Mouse (Mus musculus): Measurements from ENCODE around the gene Lyz2.
"Not testable (repeated sequence)": the region's sequence is repeated elsewhere in the genome, so short reads cannot be mapped to it uniquely, and the experiment has no call there.

Lyz2 gene

DNA sequence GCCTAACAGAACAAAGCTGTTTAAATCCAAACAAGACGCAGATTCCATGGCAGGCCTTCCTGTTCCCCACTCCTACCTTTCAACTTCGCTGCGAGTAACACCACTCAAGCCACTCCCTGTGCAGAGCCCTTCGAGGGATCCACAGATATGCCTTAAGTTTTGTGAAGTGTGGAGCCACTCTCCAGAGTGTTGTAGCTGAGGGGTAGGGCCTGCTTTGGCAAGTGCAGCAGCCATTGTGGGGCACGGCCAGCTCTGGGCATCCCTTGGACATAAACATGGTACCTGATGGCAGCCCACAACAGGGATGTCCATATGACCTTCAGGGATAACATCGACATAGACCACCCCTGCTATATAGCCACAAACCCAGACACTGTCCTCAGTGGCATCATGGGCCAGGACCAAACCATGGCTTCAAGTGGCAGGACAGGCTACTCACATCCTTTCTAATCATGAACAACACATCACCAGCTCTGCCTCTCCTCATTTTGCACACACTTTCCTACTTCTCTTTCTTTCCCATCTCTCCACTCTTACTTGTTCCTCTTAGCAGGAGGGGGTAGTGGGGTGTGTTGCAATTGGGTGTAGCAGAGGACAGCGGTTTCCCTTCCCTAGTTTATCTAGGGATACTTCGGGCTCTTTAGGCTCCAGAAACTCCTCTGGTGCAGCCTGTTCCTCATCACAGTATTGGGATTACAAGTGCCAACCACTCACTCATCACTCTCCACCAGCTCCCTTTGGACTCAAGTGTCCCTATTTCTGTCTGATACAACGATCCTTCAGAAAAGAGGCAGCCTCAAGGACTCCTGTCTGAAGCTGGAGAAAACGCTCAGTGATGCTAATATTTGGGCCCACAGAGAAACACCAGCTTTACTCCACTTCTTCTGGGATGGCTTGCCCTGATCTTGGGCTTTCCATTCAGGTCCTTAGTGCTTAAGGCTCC, 2.7 kb upstream of the Lyz2 start:
- no peak for DNase-seq (ENCODE audit: low read depth, low spot score)

DNA sequence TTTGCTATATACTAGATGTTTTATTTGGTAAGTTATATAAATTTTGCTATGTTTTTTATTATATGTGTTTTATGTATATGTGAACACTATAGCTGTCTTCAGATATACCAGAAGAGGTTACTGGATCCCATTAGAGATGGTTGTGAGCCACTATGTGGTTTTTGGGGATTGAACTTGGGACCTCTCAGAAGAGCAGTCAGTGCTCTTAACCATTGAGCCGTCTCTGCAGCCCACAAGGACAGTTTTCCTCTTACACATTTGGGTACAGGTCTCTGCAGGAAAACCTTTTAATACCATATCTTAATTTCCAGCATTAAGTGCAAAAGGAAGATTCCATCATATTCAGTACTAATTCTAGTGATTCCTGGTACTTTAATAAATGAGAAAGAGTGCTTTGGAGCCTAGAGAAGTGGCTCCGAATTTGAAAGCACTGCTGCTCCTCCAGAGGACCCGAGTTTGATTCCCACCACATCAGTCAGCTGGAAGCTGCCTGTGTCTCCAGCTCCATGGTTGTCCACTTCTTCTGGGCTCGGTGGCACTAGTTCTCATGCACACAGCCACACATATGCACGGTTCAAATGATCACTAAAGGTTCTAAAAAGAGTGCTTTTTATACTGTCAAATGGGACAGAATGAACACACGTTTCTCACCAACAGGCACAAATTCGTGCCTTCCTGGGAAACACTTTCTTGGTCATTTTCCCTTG, 1.9 kb upstream of the Lyz2 start:
- DNase-seq (ENCODE audit: low read depth, low spot score) = no peak

GRCm38 (mm10) chr10:117283196-117283595, 1.1 kb upstream of the Lyz2 start:
- DNase-seq (ENCODE audit: low read depth, low spot score) = not testable (repeated sequence)

- DNase-seq (ENCODE audit: low read depth, low spot score) = no peak
Measured at GRCm38 (mm10) chr10:117282551-117282950, 430 bp upstream of the Lyz2 start.

GRCm38 (mm10) chr10:117281381-117281920, 670 bp downstream of the Lyz2 start:
- DNase-seq (ENCODE audit: low read depth, low spot score) = no peak

GRCm38 (mm10) chr10:117280000-117280399, 2.1 kb downstream of the Lyz2 start:
- DNase-seq (ENCODE audit: low read depth, low spot score) = no peak

DNA sequence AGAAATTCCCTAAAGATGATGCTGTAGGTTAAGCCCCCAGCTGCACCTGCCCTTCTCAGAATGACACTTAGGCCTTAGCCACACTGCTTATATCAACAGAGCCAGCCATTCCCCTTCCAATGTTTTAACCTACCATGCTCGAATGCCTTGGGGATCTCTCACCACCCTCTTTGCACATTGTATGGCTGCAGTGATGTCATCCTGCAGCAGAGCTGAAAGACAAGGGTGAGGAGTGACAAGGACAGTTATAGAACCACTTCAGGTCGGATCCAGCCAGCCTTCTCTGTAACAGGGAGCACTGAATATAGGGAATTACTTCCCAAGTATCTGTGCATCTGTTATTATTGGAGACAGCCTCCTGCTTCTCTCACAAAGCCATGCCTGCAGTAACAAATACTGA, 3.6 kb downstream of the Lyz2 start:
- DNase-seq (ENCODE audit: low read depth, low spot score) = not testable (repeated sequence)

GRCm38 (mm10) chr10:117277779-117278178, 4.3 kb downstream of the Lyz2 start:
- DNase-seq (ENCODE audit: low read depth, low spot score) = not testable (repeated sequence)

- no peak for DNase-seq (ENCODE audit: low read depth, low spot score)
Measured at GRCm38 (mm10) chr10:117275681-117276369, 6.3 kb downstream of the Lyz2 start.

- DNase-seq (ENCODE audit: low read depth, low spot score) = not testable (repeated sequence)
Measured at GRCm38 (mm10) chr10:117274645-117275044, 7.5 kb downstream of the Lyz2 start.

GRCm38 (mm10) chr10:117272023-117272422, 10.1 kb downstream of the Lyz2 start:
- no peak for DNase-seq (ENCODE audit: low read depth, low spot score)

DNA sequence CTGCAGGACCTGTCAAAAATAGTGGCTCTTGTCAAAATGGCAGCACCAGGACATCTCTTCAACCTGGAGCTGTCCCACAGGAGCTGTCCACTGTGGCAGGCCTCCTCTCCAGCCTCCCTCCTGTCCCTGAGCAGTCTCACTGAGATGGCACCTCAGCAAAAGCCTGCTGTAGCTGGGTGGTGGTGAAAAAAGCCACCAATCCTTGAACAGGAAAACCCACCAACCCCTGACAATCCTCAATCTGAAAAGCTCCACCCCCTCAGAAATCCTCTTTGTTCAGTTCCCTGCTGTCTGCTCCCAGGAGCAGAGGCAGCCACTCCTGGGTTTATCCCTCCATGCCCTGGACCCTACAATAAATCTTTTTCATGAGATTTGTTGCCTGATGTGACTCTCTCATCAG, 22.3 kb downstream of the Lyz2 start:
- DNase-seq (ENCODE audit: low read depth, low spot score) = no peak

GRCm38 (mm10) chr10:117238603-117239002, 43.5 kb downstream of the Lyz2 start, which contains the start of gene 9530003J23Rik:
TSS of gene 9530003J23Rik (minus strand) at chr10:117238703.
- DNase-seq (ENCODE audit: low read depth, low spot score) = no peak

GRCm38 (mm10) chr10:117235866-117236265, 46.3 kb downstream of the Lyz2 start:
- no peak for DNase-seq (ENCODE audit: low read depth, low spot score)

- DNase-seq (ENCODE audit: low read depth, low spot score) = no peak
Measured at GRCm38 (mm10) chr10:117234825-117235224, 47.3 kb downstream of the Lyz2 start.

DNA sequence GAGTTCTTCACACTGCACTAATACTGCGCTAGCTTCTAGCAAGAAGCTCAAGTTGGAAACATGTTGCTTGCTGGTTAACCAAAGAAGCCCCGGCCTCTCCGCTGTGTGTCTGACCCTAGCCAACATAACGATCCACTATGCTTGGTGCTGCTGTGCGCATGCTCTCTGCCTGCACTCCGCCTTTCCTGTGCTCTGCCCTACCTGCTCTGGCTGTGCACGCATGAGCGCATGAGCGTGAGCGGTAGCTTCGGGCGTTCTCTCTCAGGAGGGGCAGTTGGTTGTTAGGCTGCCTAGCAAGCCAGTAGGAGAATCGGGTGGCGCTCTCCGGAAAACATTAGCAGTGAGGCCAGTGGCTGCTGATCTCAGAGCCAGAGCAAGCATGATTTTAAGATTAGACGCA, 52.3 kb downstream of the Lyz2 start:
- no peak for DNase-seq (ENCODE audit: low read depth, low spot score)
